Mouse (Mus musculus) kidney, postnatal 14 days (tissue): ENCODE data around the gene Gzmf.
"Not testable (repeated sequence)": the region's sequence is repeated elsewhere in the genome, so short reads cannot be mapped to it uniquely, and the experiment has no call there.

Source experiments
- DNase-seq: peaks from one replicate; pipeline ENCODE4 v3.0.0; 2022; ENCODE audit warnings: mixed read lengths

Gzmf gene

DNA sequence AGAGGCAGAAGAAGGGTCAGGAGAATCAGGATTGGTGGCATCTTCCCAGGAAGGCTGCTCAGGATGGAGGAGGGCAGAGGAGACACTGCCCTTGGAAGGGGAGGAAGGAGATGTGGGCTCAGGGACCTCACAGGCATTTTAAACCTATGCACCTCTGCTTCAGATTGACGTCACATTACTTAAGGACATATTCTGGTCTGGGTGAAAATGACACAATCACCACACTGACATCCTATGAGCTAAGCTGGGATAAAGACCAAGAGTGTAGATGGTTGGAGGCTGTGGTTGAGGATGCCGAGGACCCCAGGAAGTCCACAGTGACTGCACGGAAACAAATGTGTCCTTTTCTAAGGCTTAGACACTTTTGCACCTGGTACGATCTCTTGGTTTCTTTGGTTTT is at the start of gene Gzmf:
TSS of gene Gzmf (minus strand) at position 101 of the 400 bp plus-strand sequence.
- no peak for DNase-seq

DNA sequence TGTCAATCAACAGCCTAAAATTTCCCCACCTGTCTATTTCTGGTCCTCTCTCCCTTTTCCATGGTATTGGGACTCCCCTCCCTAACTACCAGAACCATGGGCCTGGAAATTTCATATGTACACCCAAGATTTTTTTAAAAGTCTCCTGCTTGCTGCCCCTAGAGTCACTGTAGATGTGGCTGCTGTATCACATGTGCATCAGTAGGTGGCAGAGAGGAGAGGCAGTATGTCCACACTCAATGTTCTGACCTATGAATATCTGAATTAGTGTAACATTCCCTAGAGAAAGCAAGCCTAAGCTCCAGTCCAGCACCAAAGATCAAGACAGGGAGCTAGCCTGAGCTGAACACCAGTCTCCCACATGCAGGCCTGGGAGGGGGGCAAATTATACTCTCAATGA is 29.2 kb upstream of the Gzmf start:
- no peak for DNase-seq

GRCm38 (mm10) chr14:56234556-56234955 is 23.3 kb upstream of the Gzmf start, which contains the start of gene Gzmc:
Gene Gzmc, minus strand, starts transcription at chr14:56234656.
- DNase-seq, result no peak

DNA sequence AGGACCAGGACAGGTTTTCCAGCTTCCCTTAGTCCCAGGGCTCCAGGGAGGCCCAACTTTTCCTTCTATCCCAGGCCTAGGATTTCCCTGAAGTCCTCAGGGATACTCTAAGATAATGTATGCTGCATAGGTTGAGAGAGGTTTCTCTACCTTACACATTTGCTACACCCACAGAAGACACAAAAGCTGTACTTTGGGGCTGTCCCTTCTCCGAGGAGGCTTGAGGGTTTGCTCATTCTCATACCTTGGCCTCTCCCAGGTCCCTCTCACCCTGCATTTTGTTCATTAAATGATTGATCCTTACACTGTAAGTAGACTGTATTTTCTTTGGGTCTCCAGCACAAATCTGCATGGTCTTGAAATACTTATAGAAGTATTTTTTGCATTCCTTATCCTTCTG is 5.6 kb downstream of the Gzmf start:
- no peak for DNase-seq

GRCm38 (mm10) chr14:56205021-56205420 is 6.2 kb downstream of the Gzmf start:
- peak; percentile 30 for DNase-seq

DNA sequence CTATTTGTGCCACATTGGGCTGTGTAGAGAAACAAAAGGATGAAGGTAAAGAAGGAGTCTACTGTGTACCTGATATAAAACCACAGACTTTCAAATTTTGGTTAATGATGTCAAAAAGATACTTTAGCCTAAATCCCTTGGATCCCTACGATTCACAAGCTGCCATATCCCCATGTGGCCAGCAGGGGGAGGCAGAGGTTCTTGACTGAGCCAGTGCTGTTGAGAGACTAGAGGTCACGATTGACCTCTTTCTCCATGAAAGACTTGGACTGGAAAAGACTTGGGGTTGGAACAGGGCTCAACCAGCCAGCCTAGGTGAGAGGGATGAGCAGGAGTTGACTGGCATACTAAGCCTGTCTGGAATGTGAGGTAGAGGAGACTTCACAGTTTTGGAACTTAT is 7.2 kb downstream of the Gzmf start:
- DNase-seq, result peak; percentile 64

- DNase-seq, result no peak
Observed at GRCm38 (mm10) chr14:56186946-56187345, 24.3 kb downstream of the Gzmf start.

DNA sequence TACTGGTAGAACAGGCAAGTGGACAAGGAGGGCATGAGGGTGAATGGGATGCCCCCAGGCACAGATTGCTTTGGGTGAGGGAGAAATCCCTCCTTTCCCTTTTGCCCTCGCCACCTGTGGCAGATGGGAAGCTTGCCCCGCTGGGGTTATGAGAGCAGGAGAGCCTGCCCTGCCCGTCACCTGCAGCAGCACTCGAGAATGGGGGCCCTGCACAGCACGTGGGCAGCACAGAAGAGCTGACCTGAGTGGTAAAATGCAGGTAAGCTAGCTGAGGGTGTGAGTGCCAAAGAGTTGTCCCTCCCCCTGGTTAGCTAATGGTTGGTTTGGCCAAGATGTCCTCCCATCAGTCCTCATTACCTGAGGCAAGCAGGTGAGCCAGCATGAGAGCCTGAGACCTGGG is 24.7 kb downstream of the Gzmf start:
- DNase-seq, result no peak

DNA sequence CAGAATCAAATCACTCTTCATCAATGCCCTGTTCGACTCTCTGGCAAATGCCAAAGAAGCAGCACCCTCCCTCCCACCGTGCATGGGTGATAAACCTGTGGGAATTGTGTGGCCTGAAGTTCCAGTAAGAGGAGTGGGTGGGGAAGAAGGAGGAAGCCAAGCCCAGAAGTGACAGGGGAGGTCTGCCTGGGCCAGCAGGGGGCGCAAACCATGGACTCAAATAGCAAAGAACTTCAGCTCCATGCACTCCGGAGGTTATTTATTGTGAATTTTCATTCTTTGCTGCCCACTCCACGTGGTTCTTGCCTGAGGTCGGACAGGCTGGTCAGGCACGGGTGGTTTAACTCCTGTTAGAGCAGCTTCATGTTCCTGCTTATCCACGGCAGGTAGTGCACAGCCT is 33.6 kb downstream of the Gzmf start:
- peak; percentile 32 for DNase-seq

DNA sequence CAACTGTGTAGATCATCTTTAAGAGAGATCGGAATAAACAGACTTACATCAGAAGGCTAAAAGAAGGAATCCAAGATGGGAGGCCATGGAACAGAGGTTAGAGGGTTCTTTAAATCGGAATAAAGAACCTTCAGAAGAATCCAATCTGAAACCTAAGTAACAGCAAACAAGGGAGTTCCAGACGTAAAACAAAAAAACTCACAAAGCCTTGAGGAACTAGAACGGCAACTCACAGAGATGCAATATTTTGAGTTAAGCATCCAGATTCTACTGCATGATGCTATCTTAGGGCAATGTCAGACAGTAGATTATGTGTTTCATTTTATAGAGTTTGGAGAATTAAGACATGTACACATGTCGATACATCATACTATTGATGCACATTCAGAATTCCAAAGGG is 36.7 kb downstream of the Gzmf start, which contains the start of gene Gzmn:
TSS of gene Gzmn (minus strand) at position 101 of the 400 bp plus-strand sequence.
- DNase-seq, result no peak

GRCm38 (mm10) chr14:56173396-56173795 is 37.8 kb downstream of the Gzmf start:
- no peak for DNase-seq

GRCm38 (mm10) chr14:56172744-56173143 is 38.5 kb downstream of the Gzmf start:
- no peak for DNase-seq

DNA sequence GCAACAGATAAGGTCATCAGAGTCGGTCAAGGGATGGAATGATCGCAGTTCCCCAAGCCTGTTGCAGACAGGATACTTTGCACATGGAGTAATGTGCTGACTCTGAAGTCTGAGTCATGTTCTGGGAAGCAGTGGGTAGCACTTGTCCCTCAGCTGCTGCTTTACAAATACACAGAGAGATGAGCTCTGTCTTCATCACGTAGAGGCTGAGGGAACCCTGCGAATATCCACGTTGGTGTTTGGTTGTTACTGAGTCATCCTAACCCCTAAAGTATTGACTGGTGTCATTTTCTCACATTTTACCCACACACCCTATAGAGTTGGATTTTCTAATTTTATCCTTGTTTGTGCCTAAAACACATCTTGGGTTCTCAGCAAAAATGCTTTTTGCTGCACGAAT is 43.2 kb downstream of the Gzmf start:
- DNase-seq, result no peak

- no peak for DNase-seq
Observed at GRCm38 (mm10) chr14:56162109-56162508, 49.1 kb downstream of the Gzmf start.

- not testable (repeated sequence) for DNase-seq
Observed at GRCm38 (mm10) chr14:56159479-56159878, 51.7 kb downstream of the Gzmf start, which contains the start of gene Gzmg. Gene Gzmg, minus strand, starts transcription at chr14:56159579.

DNA sequence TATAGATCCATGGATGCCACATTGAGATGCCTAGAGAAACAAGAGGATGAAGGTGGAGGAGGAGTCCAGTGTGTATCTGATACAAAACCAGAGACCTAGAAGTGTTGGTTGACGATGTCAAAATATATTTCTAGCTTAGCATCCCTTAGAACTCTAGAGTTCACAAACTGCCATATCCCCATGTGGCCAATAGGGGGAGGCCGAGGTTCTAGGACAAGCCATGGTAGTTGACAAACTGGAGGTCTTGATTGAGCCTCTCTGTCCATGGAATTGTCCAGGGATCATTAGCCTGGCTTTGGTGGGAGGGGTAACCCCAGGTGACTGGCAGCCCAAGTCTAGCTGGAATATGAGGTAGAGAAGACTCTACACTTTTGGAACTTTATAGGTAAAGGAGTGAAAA is 55.9 kb downstream of the Gzmf start:
- DNase-seq, result no peak
